Mouse (Mus musculus) gastrocnemius, postnatal 10 days (tissue): Measurements from ENCODE around the gene Pdlim5. TPM values are rescaled to one million over a fixed set of nuclear protein-coding genes. Genes with fewer than 3 reads are reported as not detected.

Source experiments
- DNase-seq: peaks from one replicate; pipeline ENCODE4 v3.0.0; 2021; ENCODE audit warnings: mixed read lengths
- total RNA-seq, 2 experiments: library from RNA; stranded (reverse); gene quantifications; 2 replicates each; pipeline ENCODE4 v1.2.3; 2021

Pdlim5 gene
- total RNA-seq, 2 experiments from 2014 or later = 388 to 401 TPM

DNA sequence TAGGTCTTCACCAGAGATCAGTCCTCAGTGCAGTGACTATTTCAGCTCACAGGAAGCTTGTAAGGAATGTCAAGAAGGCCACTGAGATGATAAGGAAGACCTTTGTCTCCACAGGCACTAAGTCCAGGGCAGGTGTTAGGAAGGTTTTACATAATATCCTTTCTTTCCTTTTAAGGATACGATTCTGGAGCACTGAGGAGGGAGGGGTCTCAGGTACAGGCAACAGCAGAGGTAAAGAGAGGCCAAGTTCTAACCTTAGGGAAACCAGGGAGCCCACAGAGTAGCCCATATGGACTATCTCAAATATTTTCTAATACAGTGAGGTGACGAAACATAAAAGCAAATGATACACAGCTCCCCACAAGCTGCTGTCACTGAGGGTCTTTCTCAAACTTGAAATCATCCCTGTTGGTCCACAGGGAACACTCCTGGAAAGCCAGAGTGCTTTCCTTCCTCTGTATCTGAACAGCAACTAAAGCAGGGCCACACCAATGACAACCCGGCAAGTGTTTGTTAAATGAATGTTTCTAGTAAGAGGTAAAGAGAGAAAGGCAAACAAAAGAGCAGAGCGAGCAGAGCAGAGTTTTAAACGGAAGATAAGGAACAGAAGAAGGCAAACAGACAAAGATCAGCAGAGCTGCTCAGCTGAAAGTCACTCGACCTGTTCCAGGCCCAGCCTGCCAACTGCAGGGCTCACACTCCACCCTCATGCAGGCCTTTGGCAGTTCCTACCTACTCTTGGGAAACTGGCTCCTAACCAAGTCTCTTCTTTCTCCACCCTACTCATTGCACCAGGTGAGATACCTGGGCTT is 55.9 kb downstream of the Pdlim5 start:
- no peak for DNase-seq

DNA sequence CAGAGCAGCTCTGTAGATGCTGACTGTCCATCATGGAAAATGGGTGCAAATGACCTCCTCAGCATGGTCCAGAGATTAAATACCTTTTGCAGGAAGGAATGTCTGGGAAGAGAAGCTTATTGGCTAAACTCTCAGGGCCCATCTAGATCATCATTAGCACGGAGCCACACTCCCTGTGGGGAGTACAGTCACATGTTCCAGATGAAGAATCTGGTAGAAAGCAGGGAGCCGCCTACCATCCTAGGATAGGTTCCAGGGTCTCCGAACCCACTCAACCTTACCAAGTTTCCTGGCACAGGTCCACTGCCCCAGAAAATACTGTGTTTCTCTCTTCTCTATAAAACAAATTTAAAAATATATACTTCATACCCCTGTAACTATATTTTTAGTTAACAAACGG is 57.4 kb downstream of the Pdlim5 start:
- no peak for DNase-seq

DNA sequence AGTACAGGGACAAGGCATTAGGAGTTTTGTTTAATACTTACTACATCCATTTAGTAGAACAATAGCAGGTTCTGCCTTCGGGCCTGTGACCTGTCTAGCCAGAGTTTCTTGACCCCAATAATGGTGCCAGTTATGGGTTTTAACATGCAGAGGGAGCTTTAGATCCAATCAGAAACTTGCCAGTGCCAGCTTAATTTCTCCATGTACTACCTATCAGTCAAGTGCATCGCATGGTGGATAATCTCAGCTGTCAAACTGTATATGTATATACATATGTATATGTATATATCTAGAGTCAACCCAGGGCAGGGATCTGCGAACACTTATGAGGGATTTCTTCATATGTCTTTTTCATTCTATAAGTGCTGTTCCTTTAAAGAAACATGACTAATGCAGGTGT is 61.0 kb downstream of the Pdlim5 start:
- no peak for DNase-seq

DNA sequence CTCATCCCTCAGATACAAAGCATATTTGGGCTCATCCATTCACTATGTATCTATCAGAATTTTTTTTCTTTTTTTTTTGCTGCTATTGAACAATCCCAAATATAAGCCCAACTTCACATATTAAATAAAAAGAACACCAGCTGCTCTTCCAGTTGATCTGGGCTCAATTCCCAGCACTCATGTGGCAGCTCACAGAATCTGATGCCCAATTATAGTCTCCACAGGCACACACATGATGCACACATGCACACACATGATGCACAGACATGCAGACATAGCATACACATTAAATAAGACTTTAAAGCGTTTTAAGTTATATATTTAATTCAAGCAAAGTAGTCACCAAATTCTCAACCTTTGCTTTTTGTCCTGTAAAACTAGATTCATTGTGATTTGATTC is 62.0 kb downstream of the Pdlim5 start:
- no peak for DNase-seq

DNA sequence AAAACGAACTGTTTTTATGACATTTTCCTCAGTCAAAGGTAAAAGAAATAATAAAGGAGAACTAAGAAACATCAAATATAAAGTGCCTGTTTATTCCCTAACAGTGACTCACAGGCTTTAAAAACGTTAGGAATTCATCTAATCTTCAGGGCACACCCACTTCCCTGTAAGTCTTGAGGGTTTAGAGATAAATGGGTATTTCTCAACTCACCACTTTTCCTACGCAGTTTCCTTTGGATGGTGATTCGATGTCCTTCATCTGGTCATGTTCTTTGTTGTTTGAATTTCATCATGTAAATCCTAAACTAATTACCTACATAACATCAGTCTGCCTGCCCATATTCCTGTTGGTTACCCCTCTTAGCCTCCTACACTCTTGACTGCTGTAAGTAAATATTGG is 62.8 kb downstream of the Pdlim5 start:
- no peak for DNase-seq

DNA sequence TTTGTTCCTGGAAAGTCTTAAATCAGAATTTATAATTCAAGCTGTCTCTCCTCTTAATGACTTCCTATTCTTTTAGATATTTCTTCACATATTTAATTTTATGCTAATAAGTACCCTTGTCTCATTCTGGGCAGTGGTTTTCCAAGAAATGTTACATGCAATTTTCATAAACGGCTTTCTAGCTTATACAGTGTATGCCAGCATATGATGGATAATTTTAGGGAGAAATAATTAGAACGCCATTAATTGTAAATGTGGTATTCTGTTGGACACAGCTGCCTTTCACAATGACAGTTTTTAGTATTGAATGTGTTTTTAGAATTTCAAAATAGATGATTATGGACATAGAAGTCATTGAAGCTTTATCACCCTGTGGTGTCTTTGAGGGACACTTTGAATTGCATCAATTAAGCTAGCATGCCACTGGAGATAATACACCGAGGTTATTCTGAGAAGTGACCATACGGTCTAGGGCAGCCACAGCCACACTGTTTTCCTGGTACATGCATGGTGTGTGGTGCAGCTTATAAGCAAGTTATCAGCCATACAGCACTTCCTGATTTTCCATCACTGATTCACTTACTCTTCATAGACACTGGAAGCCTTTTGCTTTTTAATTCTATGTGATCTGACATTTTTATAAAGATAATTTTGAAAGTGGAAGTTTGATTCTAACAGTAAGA is 63.5 kb downstream of the Pdlim5 start:
- DNase-seq = no peak

DNA sequence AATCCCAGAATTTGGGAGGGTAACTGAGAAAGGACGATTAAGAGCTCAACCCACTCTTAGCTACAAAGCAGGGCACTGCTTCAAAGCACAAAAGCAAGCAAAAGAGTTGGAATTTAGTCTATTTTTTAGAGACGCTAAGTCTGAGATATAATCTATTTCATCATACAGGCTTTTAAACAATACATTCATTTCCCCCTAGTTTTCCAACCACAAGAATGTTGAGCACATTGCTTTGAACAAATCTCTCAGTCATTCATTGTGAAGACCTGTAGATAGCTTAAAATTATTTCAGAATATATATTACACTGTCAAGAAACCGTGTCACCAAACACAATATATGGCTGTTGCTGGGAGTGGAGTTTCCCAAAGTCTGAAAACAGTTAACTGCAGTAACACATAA is 65.1 kb downstream of the Pdlim5 start:
- no peak for DNase-seq

DNA sequence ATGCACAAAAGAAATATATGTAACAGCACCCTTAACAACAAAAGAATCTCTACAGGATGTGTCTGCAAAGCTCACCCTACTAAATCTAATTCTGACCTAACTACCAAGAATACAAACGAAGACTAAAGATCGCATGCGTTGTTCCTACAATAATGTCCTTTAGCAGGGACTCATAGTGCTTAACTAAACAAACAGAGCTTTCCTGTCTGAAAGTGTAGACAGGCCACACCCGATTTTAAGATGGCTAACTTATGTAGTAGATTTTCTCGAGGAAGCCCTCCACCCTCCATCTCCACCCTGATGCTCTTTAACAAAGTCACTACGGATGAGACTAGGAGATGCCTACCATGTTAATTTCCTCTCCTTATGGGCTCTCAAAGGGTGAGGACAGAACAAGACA is 71.9 kb downstream of the Pdlim5 start:
- no peak for DNase-seq

DNA sequence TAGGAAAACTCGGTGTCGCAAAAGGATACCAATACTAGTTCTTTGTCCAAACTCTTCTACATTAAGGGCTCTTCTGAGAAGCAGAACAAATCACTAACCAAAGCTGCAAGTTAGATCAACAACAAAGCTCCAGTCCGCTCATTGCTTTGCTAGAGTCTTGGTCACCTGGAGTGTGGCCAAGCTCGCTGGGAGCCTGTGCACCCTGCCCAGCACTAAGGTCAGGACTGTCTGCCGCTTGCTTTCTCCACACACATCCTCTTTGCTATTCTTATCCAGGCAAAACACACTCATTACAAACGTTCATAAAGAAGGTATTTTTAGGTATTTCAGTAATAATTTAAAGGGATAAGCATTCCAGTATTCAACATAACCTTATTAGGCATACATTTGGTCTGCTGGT is 73.6 kb downstream of the Pdlim5 start:
- peak; percentile 66 for DNase-seq

DNA sequence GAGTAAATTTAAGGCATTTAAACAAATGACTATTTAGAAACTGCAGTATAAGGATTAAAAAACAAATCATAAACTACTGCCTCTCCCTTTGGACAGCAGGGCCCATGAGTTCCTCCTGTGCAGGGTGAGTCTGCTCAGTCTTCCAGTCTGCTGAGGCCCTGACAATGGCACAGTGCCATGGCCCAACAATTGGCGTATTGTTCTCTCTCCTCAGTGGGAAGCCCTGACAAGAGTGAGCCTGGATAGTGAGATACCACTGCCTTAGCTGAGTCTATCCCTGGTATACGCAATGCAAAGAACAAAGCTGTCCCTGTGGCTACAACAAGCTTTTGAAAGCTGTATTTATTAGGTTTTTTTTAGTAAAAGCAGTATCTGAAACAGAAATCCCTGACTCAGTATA is 77.3 kb downstream of the Pdlim5 start:
- DNase-seq = peak; percentile 62

DNA sequence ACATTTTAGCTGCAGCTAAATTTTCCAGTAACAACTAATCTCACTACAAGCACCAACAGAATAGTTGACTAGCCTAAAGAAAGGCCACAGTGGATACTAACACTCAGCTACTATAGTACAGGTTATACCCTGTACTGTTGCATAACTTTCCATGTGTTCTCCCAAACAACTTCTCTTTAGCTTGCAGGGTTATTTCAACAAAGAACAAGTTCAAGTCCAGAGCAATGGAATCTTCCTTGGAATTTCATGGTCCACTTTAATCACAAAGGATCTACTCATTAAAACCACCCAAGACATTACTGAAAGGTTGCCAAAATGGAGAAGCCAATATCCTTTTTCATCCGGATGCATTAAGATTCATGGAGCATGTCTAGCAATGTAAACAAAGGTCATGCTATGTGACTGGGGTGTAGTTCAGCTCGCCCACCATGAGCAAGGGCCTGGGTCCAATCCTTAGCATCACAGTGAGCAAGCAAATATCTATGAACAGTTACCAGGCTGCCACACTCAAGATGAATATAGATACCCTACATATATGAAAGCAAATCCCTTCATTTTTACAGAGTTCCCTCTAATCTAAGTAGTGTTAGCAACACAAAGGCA is 79.3 kb downstream of the Pdlim5 start:
- no peak for DNase-seq

DNA sequence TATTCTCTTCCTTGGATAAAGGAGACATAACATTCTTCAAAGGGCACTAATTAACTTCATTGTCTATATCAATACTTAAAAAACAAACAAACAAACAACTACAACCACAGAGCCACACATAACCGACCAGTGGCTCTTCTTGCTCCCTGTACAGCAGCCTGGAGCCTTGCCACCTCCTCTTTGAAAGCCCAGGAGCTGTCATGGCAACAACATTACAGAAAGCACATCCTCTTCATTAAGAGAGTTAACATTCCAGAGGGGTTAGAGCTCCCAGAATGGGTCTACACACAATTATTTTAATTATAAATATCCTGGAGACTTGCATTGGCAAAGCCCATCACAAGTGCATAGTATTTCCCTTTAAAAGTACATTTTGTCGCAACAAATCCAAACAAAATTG is 84.4 kb downstream of the Pdlim5 start:
- DNase-seq = peak; percentile 18

DNA sequence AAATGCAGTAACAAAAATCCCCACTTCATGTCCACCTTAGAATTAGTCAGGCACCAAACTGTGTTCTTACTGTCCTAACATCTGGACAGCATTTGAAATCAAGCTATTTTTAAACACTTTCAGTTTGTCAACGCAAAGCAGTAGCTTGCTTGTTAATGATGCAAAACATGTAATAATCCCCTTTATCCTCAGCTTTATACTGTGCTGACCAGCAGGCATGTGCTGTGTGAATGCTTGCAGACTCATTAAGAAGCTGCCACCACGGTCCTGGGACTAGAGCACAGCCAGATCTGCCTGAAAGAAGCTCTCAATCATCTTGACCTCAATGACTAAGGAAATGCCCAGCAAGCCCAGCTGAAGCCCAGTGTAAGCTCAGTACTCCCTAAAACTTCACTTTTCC is 85.0 kb downstream of the Pdlim5 start:
- no peak for DNase-seq

DNA sequence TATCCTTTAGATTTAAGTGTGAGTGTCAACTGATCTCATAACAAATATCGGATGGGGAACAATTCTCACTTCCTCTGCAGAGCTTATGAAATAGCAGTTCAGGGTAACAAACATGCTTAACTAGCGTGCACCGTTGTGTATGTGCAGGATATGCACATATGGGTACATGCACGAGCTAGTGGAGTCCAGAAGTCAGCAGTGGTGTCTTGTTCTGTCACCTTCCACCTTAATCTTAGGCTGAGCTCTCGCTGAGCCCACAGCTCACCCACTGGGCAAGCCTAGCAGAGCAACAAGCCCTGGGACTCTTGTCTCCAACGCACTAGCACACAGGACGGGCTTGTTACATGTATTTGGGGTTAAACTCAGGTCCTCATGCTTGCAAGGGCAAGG is 100.2 kb downstream of the Pdlim5 start:
- no peak for DNase-seq

DNA sequence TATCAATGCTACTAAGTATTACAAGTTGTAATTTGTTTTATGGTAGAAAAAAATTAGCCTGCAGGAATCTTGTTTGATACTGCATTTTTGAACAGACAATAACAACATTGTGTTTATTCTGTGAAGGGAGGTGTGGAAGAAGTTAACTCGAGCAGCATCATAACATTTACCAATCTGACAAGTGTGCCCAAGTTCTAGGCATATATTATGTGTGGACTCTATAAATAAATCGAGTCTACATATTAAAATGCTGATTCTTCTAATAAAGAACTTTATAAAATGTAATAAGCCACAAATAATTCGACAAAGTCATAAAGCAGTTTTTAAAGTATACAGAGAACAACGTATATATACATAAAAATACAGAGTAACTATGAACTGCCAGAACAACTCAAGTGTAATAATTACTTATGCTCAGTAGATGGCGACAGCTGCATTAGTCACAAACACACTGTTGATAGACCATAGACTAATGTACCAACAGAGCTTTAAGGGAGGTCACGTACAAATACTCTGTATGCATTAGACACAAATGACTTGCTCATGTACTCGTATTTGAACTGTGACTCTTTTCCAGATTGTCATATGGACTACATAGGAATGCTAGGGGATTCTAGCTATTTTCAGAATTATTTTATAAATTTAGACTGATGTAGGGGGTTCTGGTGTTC is 100.7 kb downstream of the Pdlim5 start:
- no peak for DNase-seq

DNA sequence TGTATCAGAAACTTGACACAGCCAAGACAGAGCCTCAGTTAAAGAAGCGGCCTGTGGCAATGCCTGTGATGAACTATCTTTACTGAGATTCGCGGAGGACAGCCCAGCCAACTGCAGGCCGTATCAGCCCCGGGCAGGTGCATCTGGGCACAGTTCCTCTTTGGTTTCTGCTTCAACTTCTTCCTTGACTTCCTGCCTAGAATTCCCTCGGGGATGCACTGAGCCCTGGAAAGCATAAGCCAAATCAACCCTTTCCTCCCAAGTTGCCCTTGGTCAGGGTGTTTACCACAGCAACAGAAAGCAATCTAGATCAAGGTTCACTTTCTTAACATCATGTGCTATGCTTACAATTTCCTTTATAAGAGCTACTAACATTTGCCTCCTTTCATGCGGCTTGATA is 101.9 kb downstream of the Pdlim5 start:
- DNase-seq = no peak

DNA sequence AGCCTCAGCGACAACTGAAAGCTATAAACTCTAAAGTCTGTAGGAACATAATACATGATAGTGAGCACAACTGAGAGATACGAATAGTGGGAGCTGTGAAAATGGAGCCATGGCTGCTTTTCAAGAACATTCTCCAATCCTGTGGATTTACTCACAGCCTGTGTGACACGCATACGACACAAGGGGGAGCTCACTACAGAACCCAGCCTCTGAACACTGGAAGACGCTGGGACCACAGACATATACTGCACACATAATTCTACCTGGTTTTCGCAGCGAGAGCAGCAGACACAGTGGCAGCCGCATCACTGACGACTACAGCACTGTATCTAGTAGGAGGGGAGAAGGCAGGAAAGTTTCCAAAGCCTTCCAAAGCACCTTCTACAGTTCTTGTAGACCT is 112.8 kb downstream of the Pdlim5 start:
- DNase-seq = peak; percentile 36

DNA sequence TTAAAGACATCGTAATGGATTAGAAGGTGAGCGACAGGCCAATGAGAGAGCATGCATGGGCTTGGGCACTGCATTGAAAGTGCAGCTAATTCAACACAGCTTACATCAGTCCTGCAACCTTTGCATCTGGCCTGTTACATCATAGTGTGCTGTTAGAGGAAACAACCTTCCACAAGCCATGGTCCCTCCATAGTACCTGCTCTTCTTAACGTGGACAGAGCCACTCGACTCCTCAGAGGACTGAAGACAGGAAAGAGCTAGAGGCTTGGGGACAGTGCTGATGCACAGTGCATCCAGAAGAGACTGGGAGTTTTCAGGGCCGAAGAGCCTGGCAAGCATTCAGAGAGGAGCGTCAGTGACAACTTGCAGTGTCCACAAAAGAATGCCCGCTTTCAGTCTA is 113.8 kb downstream of the Pdlim5 start:
- no peak for DNase-seq

DNA sequence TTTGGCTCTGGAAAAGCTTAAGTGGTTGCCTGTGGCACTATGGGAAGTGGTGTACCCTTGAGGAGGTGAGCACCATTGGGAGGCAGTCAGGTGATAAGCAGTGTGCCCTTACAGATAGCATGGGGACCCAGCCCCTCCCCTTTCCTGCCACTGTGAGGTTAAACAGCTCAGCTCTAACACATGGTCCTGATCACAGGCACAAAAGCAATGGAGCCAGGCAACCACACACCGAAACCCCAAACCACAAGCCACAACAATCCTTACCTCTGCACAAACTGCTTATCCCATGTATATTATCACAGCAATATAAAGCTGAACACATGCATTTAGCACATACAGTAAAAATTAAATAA is 114.4 kb downstream of the Pdlim5 start:
- DNase-seq = no peak

DNA sequence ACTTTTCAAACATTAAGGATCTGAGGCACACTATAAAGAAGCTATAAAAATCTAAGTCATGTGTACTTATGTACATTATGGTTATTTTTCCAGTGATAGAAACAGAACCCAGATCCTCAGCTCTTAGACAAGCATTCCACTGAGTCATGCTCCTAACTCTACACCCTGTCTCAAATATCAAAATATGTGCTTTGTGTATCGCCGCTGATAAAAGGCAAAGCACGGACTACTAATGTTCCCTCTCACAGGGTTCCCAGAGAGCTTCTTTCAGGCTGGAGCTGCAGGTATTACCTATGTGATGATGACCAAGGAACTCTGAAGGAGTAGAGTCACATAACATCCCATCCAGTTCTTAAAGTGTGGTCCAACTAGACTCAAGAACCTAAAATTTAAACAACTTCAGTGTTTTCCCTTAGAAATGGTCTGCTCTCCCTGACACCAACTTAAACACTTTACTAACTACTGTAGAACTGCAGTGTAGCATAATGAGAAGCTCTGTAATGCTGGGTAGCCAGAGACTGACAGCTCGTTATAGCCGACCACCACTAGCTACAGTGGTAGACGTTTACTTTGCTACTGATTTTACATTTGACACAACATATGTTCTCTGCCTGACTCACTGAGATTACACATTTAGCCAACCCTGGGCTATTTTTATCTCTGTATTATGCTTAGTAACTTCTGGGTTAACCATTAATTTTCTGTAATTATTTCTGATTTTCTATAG is 115.0 kb downstream of the Pdlim5 start:
- no peak for DNase-seq

DNA sequence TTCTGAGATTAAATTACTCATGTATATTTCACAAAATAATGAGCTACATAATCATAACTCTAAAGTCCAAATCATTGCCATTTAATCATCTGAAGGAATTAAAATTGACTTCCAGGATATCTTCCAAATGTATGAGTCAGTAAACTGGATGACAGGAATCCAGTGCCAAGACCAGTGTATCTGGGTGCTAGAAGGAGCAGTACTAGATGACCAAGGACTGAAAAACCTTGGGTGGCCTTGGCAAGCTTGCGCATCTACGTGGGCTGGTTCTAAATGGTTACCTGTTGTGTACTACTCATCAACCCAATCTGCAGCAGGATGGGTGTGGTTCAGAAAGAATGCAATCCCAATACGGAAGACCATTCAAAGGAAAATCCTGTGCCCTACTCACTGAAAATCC is 116.5 kb downstream of the Pdlim5 start:
- DNase-seq = no peak

DNA sequence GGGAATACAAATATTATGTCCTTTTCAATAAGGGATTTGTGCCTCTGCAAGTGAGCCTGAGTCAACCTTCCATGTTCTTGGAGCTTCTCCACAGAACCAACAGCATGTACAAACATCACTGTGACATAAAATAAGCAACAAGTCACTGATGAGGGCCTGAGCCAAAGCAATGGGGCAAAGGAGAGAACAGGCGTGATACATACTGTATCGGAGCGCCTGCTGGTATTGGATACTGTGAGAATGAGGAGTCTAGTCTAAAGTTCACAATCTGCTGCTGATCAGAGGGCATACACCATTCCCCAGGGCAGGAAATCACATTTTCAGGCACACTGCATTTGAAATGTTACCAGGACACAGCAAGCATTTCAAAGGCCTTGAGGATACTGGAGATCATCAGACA is 119.0 kb downstream of the Pdlim5 start:
- no peak for DNase-seq

DNA sequence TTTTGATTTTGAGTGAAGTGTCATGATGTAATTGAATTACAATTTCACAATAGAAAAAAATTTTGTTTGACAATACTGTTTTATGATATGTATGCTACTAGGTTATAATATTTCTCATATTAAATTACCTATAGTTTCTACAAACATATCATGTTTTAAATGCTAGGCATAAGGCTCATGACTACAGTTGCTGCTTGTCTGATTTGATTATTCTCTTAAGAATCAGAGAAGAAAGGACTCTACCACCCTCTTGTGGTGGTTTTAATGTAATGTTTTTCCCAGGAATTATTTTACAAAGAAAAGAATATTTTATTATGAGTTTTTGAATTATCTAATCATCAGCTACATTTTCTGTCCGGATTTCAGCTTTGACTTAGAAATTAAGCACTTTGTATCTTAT is 120.5 kb downstream of the Pdlim5 start:
- DNase-seq = no peak
